Mouse (Mus musculus) E14TG2a.4 (cell line): Measurements from ENCODE around the gene Rorc.

ENCODE experiments used
- CTCF ChIP-seq: conservative IDR thresholded peaks from 2 replicates; pipeline ENCODE4 v1.5.1; 2014; ENCODE audit warnings: low read length
- POU5F1 ChIP-seq: IDR thresholded peaks from 2 replicates; pipeline ENCODE4 v1.6.1; 2014; ENCODE audit warnings: low read length, borderline replicate concordance

GRCm38 (mm10) chr3:94382308-94382707 is 9.7 kb downstream of the Rorc start:
- TF ChIP-seq CTCF: no peak
- TF ChIP-seq POU5F1: no peak
